Mouse (Mus musculus): Measurements from ENCODE around the gene Ermap. TPM values are rescaled to one million over a fixed set of nuclear protein-coding genes. Genes with fewer than 3 reads are reported as not detected.

Gene Ermap
- total RNA-seq, 2 experiments from 2014 or later, result 0.52 to 2.4 TPM

DNA sequence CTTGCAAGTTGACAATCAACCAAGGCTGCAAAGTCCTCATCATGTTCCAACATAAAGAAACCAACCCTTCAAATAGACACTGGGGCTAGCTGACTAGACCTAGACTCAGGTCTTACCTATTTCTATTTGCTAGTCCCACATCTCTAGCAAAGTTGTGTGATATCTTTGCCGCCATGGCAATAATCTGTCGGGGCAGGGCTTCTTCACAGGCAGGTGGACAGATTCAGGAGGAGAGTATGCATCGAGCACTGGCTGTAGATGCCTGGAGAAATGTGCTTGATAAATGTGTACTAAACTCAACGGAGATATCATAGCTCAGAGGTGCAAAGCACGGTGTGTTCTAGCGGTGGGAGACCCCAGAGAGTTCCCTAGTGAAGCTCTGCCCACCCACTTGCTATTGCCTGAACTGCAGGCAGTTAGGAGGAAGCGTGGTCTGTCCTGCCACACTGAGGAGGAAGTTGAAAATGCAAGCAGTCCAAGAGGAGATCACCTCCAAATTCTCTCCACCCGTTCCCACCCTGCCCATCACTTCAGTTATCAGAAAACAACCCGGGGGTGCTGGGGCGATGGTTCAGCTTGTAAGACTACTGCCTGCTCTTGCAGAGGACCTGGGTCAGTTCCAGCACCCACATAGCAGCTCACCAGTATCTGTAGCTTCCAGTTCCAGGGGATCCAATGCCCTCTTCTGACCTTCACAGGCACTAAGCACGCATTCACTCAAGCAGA, 1.6 kb downstream of the Ermap start:
- ATAC-seq (replicated peaks; ENCODE audit: poor library complexity, severe bottlenecking), result peak; percentile 85

DNA sequence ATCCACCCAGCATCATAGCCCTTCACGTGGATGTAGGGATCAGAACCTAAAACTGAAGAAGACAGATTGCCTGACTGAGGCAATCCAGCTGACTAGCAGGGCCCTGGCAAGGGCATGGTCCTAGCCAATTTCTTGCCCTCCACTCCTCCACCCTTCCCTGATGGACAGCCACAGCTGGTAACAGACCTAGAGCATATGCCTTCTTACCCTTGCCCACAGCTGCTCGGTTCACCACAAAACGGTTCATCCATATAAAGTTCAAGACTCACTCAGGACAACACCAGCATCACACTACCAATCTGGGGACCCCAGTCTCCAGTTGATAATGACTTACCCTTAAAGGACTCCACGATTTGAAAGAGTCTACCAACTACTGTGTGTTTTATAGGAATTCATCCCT, 4.0 kb downstream of the Ermap start:
- ATAC-seq (replicated peaks; ENCODE audit: poor library complexity, severe bottlenecking), result no peak

DNA sequence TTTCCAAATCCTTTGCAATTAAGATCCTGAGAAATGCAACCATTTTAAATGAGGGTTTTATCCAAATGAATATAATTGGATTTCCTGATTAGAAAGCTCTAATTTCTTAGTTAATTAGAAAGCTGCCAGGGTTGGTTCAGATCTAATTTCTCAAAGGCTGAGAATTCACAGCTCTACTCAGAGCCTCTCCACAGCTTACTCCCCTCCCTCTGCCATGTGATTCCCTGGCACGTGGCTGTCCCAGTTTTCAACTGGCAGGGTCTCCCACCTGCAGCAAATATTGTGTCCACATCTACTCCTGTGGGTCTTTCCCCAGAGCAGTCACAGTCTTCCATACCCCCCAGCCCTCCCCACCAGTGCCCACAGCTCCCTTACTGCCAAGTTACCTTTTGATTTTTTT, 6.3 kb downstream of the Ermap start:
- no peak for ATAC-seq (replicated peaks; ENCODE audit: poor library complexity, severe bottlenecking)

DNA sequence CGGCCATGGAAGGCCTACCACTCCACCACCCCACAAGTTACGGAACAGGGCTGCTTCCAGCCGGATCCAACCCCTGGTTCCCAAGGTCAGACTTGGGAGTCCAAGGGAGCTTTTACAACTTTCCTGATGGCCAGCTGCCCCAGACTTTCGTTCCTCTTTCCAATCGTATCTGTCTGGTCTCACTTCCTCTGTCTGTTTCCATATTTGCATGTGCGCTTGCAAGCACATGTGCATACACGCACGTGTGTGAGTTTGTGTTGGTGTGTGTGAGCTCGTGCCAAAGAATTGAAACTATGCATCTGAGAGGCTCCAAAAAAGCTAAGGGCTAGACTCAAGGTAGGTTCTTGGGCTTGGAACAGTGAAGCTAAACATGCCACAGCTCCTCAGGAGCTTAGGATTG, 8.4 kb downstream of the Ermap start:
- peak; percentile 89 for ATAC-seq (replicated peaks; ENCODE audit: poor library complexity, severe bottlenecking)

DNA sequence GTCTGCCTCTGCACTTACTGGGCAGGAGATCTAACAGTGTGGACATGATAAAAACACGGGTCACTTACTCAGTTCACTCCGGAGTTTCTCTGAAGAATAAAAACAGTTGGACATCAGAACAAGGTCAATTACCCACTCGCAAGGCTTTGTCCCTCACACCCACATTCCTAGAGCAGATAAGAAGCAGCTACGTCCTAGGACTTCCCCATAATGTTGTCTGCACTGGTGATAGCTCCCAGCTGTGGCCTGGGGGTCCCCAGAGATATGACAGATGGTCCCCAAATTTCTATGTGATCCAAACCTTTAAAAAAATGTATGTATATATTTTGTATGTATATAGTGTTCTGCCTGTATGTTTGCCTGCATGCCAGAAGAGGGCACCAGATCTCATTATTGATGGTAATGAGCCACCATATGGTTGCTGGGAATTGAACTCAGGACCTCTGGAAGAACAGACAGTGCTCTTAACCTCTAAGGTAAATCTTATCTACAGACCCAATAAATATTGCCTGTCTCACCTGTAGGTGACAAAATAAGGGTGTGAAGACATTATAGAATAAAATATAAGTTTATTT, 9.6 kb downstream of the Ermap start:
- no peak for ATAC-seq (replicated peaks; ENCODE audit: poor library complexity, severe bottlenecking)

DNA sequence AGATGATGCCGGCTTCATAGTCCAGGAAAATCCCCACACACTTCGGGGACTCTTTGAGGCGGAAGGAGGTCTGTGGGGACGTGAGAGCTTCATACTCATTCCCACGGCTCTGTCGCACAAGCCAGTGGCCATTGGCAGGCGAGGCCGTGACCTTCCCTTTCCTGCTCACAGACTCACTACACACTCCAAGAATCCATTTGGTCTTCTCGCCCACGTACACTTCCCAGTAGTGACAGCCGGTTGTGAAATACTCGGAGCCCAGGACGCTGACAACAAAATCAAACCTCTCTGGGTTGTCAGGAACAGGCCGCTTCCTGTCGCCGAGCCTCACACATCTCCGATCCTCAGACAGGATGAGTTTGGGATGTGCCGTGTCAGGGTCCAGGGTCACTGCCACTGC, 11.5 kb downstream of the Ermap start:
- no peak for ATAC-seq (replicated peaks; ENCODE audit: poor library complexity, severe bottlenecking)

DNA sequence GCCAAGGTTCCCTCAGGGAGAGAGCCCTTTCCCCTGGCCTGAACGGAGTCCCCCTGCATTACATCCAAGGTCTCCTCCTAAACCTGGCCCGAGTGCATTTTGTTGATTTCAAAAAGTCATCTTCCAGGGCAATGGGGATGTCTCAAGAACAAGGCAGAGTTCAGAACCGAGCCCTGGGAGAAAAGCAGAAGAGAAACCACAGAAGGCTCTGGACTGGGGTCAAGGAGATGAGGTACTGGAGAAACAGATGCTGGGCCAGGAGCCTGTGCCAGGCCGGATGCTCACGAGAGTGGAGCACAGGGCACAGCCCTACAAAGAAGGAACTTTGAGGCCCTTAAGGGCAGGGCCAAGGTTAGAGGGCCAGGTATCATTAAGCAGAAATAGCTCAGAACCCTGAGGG, 12.1 kb downstream of the Ermap start:
- peak; percentile 21 for ATAC-seq (replicated peaks; ENCODE audit: poor library complexity, severe bottlenecking)

DNA sequence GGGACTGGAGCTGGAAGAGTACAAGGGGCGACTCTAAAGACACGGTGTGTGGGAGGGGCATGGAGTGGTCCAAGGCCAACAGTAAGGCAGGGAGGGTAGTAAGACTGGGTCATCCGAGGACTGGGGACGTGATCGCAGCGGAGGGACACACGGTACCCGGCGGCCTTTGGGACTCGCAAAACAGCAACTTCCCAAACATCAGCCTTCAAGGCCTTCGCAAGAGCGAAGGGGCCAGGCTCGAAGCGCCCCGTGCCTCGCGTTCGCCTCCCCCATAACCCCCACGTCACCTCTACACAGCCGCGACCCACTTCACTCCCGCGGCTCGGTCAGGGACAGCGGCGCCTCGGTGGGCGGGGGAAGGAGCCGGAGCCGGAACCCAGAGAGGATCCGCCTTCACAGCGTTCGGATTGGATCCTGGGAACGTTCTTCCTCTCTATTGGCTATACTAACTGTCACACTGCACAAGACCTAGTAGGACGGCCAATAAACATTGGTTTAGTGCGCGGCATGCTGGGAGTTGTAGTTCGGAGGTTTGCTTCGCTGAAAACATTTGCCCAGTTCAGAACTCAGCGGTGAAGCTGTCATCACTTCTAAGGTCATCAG, 15.9 kb downstream of the Ermap start, which contains the start of gene Zfp691:
Zfp691 (minus strand) TSS at position 345 of the 603 bp plus-strand sequence.
- peak; percentile 97 for ATAC-seq (replicated peaks; ENCODE audit: poor library complexity, severe bottlenecking)

DNA sequence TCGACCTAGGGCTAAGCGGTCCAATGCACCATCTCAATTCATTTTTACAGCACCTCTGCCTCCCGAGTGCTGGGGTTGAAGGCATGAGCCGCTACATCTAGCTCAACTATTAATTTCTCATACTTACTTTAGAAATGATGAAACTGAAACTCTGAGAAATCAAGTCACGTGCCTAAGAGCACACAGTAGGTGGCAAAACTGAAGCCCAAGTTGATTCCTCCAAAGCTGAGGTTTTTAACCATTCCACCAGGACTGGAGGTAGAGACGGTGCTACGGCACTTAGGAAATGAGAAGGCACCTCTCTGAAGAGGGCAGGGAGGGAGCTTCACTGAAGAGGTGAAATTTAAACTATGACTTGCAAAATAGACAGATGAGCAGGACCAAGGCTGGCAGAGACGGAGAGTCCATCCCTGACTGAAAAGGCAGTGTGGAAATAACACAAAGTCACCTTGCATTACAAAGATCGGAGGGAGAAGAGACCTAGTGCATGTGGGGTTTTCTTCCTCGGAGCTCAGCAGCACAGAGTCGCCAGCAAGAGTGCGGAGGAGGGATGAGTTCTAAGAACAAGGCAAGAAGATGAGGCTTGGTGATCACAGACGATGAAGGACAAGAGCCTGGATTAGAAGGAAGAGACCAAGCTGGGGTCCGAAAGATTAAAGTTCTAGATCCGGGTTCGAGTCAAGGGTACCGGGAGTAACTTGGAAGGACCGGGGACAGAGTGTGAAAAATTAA, 16.7 kb downstream of the Ermap start:
- ATAC-seq (replicated peaks; ENCODE audit: poor library complexity, severe bottlenecking), result 0 out of 2 replicates have a peak, but pooled peaks have one; percentile 4

DNA sequence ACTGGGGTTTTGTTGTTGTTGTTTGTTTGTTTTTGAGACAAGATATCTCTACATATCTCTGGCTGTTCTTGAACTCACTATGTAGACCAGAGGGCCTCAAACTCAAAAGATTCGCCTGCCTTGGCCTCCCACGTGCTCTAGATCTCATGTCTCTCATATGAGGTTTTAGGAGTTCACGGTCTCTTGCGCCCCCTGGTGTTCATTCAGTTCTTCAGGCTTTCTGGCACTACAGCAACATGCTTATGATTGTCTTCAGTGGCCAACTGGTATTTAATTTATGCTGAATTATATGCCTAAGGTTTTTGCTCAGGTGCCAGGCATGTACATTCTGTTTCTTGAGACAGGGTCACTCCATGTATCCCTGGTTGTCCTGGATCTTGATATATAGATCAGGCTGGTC, 22.1 kb downstream of the Ermap start:
- ATAC-seq (replicated peaks; ENCODE audit: poor library complexity, severe bottlenecking), result peak; percentile 92

DNA sequence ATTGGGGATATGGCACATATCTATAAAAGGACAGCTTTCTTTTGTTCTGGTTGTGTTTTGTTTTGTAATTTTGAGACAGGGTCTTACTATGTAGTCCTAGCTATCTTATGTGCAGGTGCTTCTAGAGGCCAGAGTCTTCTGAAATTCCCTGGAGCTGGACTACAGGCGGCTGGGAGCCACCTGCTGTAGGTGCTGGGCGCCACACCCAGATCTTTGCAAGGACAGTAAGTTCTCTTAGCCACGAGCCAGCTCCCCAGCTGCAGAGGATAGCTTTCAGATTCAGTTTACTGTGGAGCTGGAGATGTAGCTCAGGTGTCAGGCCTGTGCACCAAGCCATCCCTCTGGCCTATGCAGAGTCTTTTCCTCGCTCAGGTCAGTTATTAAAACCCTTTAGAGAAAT, 22.7 kb downstream of the Ermap start:
- no peak for ATAC-seq (replicated peaks; ENCODE audit: poor library complexity, severe bottlenecking)

DNA sequence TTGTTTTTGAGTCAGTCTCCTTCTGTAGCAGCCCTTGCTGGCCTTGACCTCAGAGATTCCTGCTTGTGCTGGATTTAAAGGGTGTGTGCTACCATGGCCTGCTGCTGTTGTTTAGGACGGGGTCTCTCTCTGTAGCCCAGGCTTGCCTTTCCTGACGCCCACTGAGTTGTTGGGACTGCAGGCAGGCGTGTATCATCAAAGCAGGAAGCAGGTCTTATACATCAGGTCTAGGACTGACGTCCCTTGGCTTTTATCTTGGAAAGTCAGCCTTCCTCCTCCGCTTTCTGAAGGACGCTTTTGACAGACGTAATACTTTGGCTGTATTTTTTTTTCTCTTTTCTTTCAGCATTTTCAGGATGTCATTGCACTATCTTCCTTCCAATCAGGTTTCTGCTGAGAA, 23.9 kb downstream of the Ermap start:
- ATAC-seq (replicated peaks; ENCODE audit: poor library complexity, severe bottlenecking), result no peak

DNA sequence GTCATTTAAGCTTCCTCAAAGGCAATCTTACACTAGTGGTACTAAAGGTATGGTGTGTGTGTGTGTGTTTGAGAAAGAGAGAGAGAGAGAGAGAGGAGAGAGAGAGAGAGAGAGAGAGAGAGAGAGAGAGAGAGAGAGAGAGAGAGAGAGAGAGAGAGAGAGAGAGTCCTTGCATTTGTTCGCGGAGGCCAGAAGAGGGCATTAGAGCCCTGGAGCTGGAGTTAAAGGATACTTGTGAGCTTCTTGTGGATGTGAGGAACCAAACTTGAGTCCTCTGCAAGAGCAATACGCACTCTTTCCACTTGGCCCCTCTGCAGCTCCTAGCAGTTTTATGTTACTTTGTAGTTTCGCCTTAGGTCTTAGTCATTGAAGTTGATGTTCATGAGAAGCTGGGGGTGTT, 26.8 kb downstream of the Ermap start:
- no peak for ATAC-seq (replicated peaks; ENCODE audit: poor library complexity, severe bottlenecking)

DNA sequence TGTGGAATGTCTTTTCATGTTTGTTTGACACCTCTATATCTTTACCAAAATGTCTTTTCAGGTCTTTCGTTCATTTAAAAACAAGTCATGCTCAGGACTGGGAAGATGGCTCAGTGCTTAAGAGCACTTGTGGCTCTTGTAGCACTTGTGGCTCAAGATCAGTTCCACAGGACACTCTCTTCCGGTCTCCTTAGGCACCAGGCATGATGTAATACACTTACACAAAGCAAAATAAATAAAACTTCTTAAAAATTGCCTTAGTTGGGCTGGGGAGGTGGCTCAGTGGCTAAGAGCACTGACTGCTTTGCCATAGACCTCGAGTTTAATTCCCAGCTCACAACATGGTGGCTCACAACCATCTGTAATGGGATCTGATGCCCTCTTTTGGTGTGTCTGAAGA, 28.5 kb downstream of the Ermap start:
- no peak for ATAC-seq (replicated peaks; ENCODE audit: poor library complexity, severe bottlenecking)

DNA sequence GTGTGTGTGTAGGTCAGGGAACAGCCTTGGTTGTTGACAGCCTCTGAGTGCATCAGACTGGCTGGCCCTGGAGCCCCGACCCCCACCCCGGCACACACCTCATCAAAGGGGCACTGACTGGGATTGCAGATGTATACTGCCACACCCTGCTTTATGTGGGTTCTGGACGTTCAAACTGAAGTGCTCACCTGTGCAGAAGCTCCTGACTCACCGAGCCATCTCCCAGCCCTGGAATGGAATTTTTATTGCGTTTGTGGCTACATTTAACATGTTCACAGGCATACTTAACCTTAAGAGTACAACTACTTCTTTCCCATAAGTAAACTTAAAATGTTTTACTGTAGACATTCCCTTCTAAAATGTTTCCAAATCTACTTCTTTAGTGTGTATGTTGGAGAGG, 31.9 kb downstream of the Ermap start:
- ATAC-seq (replicated peaks; ENCODE audit: poor library complexity, severe bottlenecking), result no peak

DNA sequence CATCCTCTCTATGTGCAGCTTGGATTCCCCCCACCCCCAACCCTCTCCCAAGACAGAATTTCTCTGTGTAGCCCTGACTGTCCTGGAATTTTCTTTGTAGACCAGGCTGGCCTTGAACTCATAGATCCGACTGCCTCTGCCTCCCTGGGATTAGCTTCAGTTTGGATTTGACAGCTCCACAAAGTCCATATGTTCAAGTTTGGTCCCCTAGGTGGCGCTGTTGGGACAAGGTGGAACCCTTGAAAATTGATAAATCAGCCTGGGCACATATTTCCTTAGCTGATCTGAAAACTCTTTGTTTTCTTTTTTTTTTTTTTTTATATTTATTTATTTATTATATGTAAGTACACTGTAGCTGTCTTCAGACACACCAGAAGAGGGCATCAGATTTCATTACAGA, 32.6 kb downstream of the Ermap start:
- ATAC-seq (replicated peaks; ENCODE audit: poor library complexity, severe bottlenecking), result 0 out of 2 replicates have a peak, but pooled peaks have one; percentile 27

DNA sequence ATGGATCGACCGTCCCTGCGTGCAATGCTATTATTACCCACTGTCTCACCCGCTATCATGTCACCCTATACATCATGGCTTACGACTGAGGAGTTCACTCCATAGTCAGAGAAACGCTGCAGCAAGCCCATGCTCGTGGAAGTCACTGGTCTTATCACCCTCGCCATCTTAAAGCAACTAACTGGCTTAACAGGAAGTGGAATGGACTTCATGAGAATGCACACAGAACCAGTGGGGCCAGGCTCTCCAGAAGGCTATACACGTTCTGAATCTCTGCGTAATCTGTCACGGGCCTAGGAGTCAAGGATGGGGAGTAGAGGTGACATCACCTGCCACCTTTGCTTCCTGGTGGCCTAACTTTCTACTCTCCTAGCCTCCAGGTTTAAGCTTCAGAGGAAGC, 41.1 kb downstream of the Ermap start:
- ATAC-seq (replicated peaks; ENCODE audit: poor library complexity, severe bottlenecking), result no peak

DNA sequence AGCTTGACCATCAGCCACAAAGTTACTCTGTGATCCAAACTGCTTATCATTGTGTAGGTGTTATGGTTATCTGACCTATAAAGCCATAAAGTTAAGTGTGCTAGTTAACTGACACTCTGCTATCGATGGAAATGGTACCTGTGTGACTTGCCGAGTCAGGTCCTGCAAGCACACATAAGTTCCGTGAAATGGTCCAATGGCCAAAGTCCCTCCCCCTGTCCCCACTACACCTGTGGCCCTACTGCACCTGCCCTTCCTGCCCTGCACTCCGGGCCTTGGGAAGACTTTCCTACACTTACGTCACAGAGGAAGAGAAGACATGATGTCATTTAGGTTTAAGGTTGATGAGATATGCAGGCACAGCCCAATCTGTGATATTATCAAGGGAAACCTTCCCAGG, 42.5 kb downstream of the Ermap start:
- no peak for ATAC-seq (replicated peaks; ENCODE audit: poor library complexity, severe bottlenecking)

DNA sequence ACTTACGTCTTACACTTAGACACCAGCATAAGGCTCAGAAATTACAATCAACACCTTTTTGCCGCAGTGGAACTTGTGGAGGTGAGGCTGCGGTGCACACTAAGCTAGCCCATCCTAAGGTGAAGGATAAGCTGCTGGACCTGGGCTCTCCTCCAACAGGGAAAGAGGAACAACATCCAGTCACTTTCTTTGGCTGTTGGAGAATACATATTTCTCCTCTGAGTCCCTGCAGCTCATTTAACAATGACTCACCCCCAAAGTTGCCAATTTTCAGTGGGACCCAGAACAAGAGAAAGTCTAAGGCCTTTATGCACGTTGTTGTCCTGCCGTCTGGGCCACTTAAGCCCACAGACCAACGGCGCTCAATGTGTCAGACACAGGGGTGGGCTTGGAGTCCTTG, 43.0 kb downstream of the Ermap start:
- no peak for ATAC-seq (replicated peaks; ENCODE audit: poor library complexity, severe bottlenecking)

DNA sequence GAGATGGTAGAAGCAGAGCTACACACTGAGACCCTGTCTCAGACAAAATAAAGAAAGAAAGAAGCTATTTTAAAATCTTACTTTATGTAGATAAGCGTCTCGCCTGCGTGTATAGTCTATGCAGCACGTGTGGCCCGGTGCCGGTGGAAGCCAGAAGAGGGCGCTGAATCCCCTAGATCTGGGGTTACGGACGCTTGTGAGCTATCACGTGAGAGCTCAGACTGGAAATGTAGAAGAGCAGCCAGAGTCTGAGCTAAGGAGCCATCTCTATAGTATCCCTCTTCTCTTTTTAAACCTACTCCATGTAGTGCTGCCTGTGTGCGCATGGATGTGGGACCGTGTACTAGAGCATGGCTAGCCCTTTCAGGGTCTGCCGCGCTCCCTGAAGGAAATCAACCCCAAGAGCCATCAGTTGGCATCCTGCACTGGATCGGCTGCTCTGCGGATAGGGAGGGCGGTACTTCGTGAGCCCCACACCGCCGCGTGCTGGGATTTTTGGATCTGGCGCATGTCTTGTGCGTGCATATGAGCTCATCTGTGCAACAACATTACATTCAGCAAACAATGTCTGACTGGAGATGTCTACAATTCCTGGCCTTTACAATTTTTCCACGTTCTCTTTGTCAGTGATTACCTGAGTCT, 47.5 kb downstream of the Ermap start:
- ATAC-seq (replicated peaks; ENCODE audit: poor library complexity, severe bottlenecking), result peak; percentile 81

DNA sequence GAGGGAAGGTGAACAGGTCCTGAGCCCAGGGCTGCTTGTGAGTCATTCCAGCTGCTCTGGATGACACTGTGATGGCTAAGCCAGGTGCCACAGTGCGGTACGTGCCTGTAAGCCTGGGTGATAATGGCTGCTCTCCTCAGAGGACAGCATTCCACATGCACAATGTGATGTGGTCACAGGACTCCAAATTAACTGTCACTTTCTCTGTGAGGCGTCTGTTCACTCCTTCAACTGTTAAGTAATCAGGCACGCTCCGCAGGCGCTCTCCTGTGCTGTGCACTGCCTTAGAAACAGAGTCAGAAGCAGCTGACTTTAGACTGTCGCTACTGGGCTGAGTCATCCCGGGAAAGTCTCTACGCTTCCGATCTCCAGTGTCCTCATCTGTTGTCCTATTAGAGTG, 48.6 kb downstream of the Ermap start:
- no peak for ATAC-seq (replicated peaks; ENCODE audit: poor library complexity, severe bottlenecking)

All from granulocyte monocyte progenitor cell, adult 5-6 weeks (primary cell).